ENCODE assay signal across 8 mouse cellular contexts in genomic region chr2:120972964-120973363, GRCm38 (mm10). TPM values are rescaled to one million over a fixed set of nuclear protein-coding genes. Genes with fewer than 3 reads are reported as not detected.
A peak's percentile ranks its signal among the peaks of the same experiment; 100 is the strongest.
DNase-seq lines count a peak whose midpoint lies in the region; ATAC-seq lines count a peak whose summit lies in the region.

No protein-coding gene starts in this region.

- DNase-seq in heart, adult 11 months = peak; percentile 81
- DNase-seq in heart, postnatal 25 days (ENCODE audit: low spot score) = no peak
- peak; percentile 13 for DNase-seq in CD4-positive helper T cell, adult 2 months (ENCODE audit: low read depth, low spot score)
- peak; percentile 59 for DNase-seq in WW6 (ENCODE audit: low read depth, low spot score)
- peak; percentile 31 to 54 for DNase-seq in kidney, postnatal 4 days
- no peak for DNase-seq in adrenal gland, adult 18-20 months (ENCODE audit: low spot score in 2 of 2)
- DNase-seq in urinary bladder, postnatal 10 days (ENCODE audit: low spot score) = no peak

- ATAC-seq in megakaryocyte, adult 5-6 weeks (ENCODE audit: poor library complexity, severe bottlenecking) = no peak

- intact Hi-C loops in heart, postnatal 25 days (cut with DNase I) = no loop called here

RNA-seq across cellular contexts. Expression of gene Ubr1, which starts 2.4 kb away (rescaled TPM):
- total RNA-seq in heart, postnatal 25 days (2021) = 10 to 100 TPM; 21.6 to 22.1 TPM
- 13.7 and 17.5 TPM in 2 replicates for total RNA-seq in megakaryocyte, adult 5-6 weeks (2015)
- 15.9 and 23.8 TPM in 2 replicates for total RNA-seq in megakaryocyte, adult 5-6 weeks (2017)
- 10 to 100 TPM; 24.8 to 27.3 TPM for total RNA-seq in adrenal gland, adult 18-20 months (2021)

RNA-seq across cellular contexts. Expression of gene Tmem62, which starts 3.9 kb away (rescaled TPM):
- total RNA-seq in heart, postnatal 25 days (2021) = 1 to 10 TPM; 3.5 to 4.9 TPM
- total RNA-seq in megakaryocyte, adult 5-6 weeks (2015) = 6.0 and 10.4 TPM in 2 replicates
- total RNA-seq in megakaryocyte, adult 5-6 weeks (2017) = 4.5 and 8.4 TPM in 2 replicates
- total RNA-seq in adrenal gland, adult 18-20 months (2021) = 10 to 100 TPM in 1 of 2 experiments, 1 to 10 TPM in 1; 9.3 to 23.0 TPM

RNA-seq across cellular contexts. Expression of gene Ccndbp1, which starts 35.2 kb away (rescaled TPM):
- total RNA-seq in heart, postnatal 25 days (2021) = 10 to 100 TPM; 27.9 to 33.7 TPM
- 66.8 and 74.7 TPM in 2 replicates for total RNA-seq in megakaryocyte, adult 5-6 weeks (2015)
- 63.0 and 69.7 TPM in 2 replicates for total RNA-seq in megakaryocyte, adult 5-6 weeks (2017)
- 10 to 100 TPM; 45.5 to 46.0 TPM for total RNA-seq in adrenal gland, adult 18-20 months (2021)

Comparison
In these comparisons a context has a peak if more than half of its experiments do, and no peak if none do; other contexts are left out.
1. DNase-seq: peak in heart, adult 11 months (single experiment), CD4-positive helper T cell, adult 2 months (single experiment), WW6 (single experiment) and kidney, postnatal 4 days (2 of 2); none in heart, postnatal 25 days (single experiment), adrenal gland, adult 18-20 months (0 of 2) and urinary bladder, postnatal 10 days (single experiment).